Mouse (Mus musculus) kidney, embryonic 15.5 days (tissue): ENCODE results near the gene Gm10719. TPM values are rescaled to one million over a fixed set of nuclear protein-coding genes. Genes with fewer than 3 reads are reported as not detected.
"Not testable (repeated sequence)": the region's sequence is repeated elsewhere in the genome, so short reads cannot be mapped to it uniquely, and the experiment has no call there.

Experiments
- ATAC-seq: fragments of 200-750 bp; cut with Nextera tagmentation; replicated peaks from 2 replicates; pipeline ENCODE4 v1.8.0; 2017; ENCODE audit warnings: moderate TSS enrichment; ENCODE audit not compliant: low FRiP score
- H3K27ac ChIP-seq: fragments of 300-500 bp; sonication (generic); 2 replicates; pipeline ENCODE4 v1.5.1; 2015; ENCODE audit warnings: mild to moderate bottlenecking, inconsistent platforms
- H3K27me3 ChIP-seq: fragments of 300-500 bp; sonication (generic); 2 replicates; pipeline ENCODE4 v1.6.1; 2015; ENCODE audit warnings: inconsistent platforms
- H3K36me3 ChIP-seq: fragments of 300-500 bp; sonication (generic); 2 replicates; pipeline ENCODE4 v1.6.1; 2015; ENCODE audit warnings: inconsistent platforms
- H3K4me1 ChIP-seq: fragments of 300-500 bp; sonication (generic); 2 replicates; pipeline ENCODE4 v1.6.1; 2015; ENCODE audit warnings: inconsistent platforms
- H3K4me2 ChIP-seq: fragments of 300-500 bp; sonication (generic); 2 replicates; pipeline ENCODE4 v1.6.1; 2015; ENCODE audit warnings: moderate library complexity, mild to moderate bottlenecking, inconsistent platforms
- H3K4me3 ChIP-seq: fragments of 300-500 bp; sonication (generic); replicated peaks from 2 replicates; pipeline ENCODE4 v1.5.1; 2015; ENCODE audit warnings: mild to moderate bottlenecking, inconsistent platforms
- H3K9ac ChIP-seq: fragments of 300-500 bp; sonication (generic); 2 replicates; pipeline ENCODE4 v1.6.1; 2015; ENCODE audit warnings: mild to moderate bottlenecking, inconsistent platforms
- H3K9me3 ChIP-seq: fragments of 300-500 bp; sonication (generic); replicated peaks from 2 replicates; pipeline ENCODE4 v1.6.1; 2016; ENCODE audit warnings: inconsistent platforms
- whole genome bisulfite sequencing: fragments of 180-500 bp; shearing (Covaris S2); methylation state at CpG from one replicate; pipeline ENCODE4 v1.1.7; 2015; ENCODE audit warnings: mixed read lengths; 5-methylcytosine and 5-hydroxymethylcytosine counted together
- polyA plus RNA-seq: library from polyadenylated mRNA; unstranded; fragments of >200 nt; fragmentation: Nextera tagmentation; extraction: Ambion mirVana; gene quantifications from 2 replicates; pipeline ENCODE4 v1.2.1, GENCODE M21; 2015

The Gm10719 gene
- polyA plus RNA-seq, 1 experiment from 2014 or later, result not detected

DNA sequence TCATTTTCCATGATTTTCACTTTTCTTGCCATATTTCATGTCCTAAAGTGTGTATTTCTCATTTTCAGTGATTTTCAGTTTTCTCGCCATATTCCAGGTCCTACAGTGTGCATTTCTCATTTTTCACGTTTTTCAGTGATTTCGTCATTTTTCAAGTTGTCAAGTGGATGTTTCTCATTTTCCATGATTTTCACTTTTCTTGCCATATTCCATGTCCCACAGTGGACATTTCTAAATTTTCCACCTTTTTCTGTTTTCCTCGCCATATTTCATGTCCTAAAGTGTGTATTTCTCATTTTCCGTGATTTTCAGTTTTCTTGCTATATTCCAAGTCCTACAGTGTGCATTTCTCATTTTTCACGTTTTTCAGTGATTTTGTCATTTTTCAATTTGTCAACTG lies 1.3 kb upstream of the Gm10719 start:
- H3K9ac ChIP-seq, H3K27me3 ChIP-seq, ATAC-seq, H3K27ac ChIP-seq, H3K4me2 ChIP-seq, H3K4me1 ChIP-seq, H3K9me3 ChIP-seq, H3K4me3 ChIP-seq, H3K36me3 ChIP-seq: not testable (repeated sequence)
- WGBS, result 81% methylated on average over 6 of the region's 6 CpGs

DNA sequence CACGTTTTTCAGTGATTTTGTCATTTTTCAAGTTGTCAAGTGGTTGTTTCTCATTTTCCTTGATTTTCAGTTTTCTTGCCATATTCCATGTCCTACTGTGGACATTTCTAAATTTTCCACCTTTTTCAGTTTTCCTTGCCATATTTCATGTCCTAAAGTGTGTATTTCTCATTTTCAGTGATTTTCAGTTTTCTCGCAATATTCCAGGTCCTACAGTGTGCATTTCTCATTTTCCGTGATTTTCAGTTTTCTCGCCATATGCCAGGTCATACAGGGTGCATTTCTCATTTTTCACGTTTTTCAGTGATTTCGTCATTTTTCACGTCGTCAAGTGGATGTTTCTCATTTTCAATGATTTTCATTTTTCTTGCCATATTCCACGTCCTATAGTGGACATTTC lies 1.7 kb downstream of the Gm10719 start:
- H3K9me3 ChIP-seq, H3K27me3 ChIP-seq, ATAC-seq, H3K36me3 ChIP-seq, H3K9ac ChIP-seq, H3K4me1 ChIP-seq, H3K4me3 ChIP-seq, H3K4me2 ChIP-seq, H3K27ac ChIP-seq: not testable (repeated sequence)
- 64% methylated on average over 9 of the region's 9 CpGs for WGBS

DNA sequence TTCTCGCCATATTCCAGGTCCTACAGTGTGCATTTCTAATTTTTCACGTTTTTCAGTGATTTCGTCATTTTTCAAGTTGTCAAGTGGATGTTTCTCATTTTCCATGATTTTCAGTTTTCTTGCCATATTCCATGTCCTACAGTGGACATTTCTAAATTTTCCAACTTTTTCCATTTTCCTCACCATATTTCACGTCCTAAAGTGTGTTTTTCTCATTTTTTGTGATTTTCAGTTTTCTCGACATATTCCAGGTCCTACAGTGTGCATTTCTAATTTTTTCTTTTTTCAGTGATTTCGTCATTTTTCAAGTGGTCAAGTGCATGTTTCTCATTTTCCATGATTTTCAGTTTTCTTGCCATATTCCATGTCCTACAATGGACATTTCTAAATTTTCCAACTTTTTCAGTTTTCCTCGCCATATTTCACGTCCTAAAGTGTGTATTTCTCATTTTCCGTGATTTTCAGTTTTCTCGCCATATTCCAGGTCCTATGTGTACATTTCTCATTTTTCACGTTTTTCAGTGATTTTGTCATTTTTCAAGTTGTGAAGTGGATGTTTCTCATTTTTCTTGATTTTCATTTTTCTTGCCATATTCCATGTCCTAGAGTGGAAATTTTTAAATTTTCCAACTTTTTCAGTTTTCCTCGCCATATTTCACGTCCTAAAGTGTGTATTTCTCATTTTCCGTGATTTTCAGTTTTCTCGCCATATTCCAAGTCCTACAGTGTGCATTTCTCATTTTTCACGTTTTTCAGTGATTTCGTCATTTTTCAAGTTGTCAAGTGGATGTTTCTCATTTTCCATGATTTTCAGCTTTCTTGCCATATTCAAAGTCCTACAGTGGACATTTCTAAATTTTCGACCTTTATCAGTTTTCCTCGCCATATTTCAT lies 2.9 kb downstream of the Gm10719 start:
- not testable (repeated sequence) for H3K36me3 ChIP-seq, H3K9ac ChIP-seq, H3K27ac ChIP-seq, H3K4me2 ChIP-seq, H3K27me3 ChIP-seq, H3K9me3 ChIP-seq, H3K4me3 ChIP-seq, H3K4me1 ChIP-seq
- peak; percentile 65 for ATAC-seq
- WGBS, result 75% methylated on average over 17 of the region's 19 CpGs

DNA sequence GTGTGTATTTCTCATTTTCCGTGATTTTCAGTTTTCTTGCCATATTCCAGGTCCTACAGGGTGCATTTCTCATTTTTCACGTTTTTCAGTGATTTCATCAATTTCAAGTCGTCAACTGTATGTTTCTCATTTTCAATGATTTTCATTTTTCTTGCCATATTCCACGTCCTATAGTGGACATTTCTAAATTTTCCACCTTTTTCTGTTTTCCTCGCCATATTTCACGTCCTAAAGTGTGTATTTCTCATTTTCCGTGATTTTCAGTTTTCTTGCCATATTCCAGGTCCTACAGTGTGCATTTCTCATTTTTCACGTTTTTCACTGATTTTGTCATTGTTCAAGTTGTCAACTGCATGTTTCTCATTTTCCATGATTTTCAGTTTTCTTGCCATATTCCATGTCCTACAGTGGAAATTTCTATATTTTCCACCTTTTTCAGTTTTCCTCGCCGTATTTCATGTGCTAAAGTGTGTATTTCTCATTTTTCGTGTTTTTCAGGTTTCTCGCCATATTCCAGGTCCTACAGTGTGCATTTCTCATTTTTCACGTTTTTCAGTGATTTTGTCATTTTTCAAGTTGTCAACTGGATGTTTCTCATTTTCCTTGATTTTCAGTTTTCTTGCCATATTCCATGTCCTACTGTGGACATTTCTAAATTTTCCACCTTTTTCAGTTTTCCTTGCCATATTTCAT lies 5.3 kb downstream of the Gm10719 start:
- not testable (repeated sequence) for H3K9me3 ChIP-seq, H3K27ac ChIP-seq, H3K27me3 ChIP-seq, H3K4me2 ChIP-seq, ATAC-seq, H3K36me3 ChIP-seq, H3K9ac ChIP-seq, H3K4me1 ChIP-seq, H3K4me3 ChIP-seq
- WGBS, result 76% methylated on average over 11 of the region's 13 CpGs

DNA sequence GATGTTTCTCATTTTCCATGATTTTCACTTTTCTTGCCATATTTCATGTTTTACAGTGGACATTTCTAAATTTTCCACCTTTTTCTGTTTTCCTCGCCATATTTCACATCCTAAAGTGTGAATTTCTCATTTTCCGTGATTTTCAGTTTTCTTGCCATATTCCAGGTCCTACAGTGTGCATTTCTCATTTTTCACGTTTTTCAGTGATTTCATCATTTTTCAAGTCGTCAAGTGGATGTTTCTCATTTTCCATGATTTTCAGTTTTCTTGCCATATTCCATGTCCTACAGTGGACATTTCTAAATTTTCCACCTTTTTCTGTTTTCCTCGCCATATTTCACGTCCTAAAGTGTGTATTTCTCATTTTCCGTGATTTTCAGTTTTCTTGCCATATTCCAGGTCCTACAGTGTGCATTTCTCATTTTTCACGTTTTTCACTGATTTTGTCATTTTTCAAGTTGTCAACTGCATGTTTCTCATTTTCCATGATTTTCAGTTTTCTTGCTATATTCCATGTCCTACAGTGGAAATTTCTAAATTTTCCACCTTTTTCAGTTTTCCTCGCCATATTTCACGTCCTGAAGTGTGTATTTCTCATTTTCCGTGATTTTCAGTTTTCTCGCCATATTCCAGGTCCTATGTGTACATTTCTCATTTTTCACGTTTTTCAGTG lies 6.2 kb downstream of the Gm10719 start, which contains the start of gene Gm10718:
TSS of gene Gm10718 (plus strand) at position 236 of the 673 bp plus-strand sequence.
- not testable (repeated sequence) for H3K9me3 ChIP-seq, H3K4me3 ChIP-seq, H3K4me2 ChIP-seq, H3K4me1 ChIP-seq, H3K27ac ChIP-seq, ATAC-seq, H3K27me3 ChIP-seq, H3K9ac ChIP-seq, H3K36me3 ChIP-seq
- 74% methylated on average over 12 of the region's 13 CpGs for WGBS

DNA sequence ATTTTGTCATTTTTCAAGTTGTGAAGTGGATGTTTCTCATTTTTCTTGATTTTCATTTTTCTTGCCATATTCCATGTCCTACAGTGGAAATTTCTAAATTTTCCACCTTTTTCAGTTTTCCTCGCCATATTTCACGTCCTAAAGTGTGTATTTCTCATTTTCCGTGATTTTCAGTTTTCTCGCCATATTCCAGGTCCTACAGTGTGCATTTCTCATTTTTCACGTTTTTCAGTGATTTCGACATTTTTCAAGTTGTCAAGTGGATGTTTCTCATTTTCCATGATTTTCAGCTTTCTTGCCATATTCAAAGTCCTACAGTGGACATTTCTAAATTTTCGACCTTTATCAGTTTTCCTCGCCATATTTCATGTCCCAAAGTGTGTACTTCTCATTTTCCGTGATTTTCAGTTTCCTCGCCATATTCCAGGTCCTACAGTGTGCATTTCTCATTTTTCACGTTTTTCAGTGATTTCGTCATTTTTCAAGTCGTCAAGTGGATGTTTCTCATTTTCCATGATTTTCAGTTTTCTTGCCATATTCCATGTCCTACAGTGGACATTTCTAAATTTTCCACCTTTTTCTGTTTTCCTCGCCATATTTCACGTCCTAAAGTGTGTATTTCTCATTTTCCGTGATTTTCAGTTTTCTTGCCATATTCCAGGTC lies 6.9 kb downstream of the Gm10719 start:
- H3K27me3 ChIP-seq, H3K4me1 ChIP-seq, H3K9ac ChIP-seq, ATAC-seq, H3K9me3 ChIP-seq, H3K4me2 ChIP-seq, H3K36me3 ChIP-seq, H3K4me3 ChIP-seq, H3K27ac ChIP-seq: not testable (repeated sequence)
- 77% methylated on average over 16 of the region's 16 CpGs for WGBS

DNA sequence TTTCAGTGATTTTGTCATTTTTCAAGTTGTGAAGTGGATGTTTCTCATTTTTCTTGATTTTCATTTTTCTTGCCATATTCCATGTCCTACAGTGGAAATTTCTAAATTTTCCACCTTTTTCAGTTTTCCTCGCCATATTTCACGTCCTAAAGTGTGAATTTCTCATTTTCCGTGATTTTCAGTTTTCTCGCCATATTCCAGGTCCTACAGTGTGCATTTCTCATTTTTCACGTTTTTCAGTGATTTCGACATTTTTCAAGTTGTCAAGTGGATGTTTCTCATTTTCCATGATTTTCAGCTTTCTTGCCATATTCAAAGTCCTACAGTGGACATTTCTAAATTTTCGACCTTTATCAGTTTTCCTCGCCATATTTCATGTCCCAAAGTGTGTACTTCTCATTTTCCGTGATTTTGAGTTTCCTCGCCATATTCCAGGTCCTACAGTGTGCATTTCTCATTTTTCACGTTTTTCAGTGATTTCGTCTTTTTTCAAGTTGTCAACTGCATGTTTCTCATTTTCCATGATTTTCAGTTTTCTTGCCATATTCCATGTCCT lies 7.8 kb downstream of the Gm10719 start, which contains the start of gene Gm10717:
TSS of gene Gm10717 (plus strand) at position 506 of the 556 bp plus-strand sequence.
- not testable (repeated sequence) for H3K36me3 ChIP-seq, H3K9me3 ChIP-seq, H3K27ac ChIP-seq, H3K4me2 ChIP-seq, ATAC-seq, H3K9ac ChIP-seq, H3K27me3 ChIP-seq, H3K4me1 ChIP-seq, H3K4me3 ChIP-seq
- 72% methylated on average over 12 of the region's 12 CpGs for WGBS

DNA sequence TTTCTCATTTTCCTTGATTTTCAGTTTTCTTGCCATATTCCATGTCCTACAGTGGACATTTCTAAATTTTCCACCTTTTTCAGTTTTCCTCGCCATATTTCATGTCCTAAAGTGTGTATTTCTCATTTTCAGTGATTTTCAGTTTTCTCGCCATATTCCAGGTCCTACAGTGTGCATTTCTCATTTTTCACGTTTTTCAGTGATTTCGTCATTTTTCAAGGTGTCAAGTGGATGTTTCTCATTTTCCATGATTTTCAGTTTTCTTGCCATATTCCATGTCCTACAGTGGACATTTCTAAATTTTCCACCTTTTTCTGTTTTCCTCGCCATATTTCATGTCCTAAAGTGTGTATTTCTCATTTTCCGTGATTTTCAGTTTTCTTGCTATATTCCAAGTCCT lies 8.4 kb downstream of the Gm10719 start:
- not testable (repeated sequence) for H3K27ac ChIP-seq, H3K4me3 ChIP-seq, ATAC-seq, H3K9ac ChIP-seq, H3K27me3 ChIP-seq, H3K36me3 ChIP-seq, H3K4me1 ChIP-seq, H3K4me2 ChIP-seq, H3K9me3 ChIP-seq
- WGBS, result 66% methylated on average over 6 of the region's 6 CpGs

DNA sequence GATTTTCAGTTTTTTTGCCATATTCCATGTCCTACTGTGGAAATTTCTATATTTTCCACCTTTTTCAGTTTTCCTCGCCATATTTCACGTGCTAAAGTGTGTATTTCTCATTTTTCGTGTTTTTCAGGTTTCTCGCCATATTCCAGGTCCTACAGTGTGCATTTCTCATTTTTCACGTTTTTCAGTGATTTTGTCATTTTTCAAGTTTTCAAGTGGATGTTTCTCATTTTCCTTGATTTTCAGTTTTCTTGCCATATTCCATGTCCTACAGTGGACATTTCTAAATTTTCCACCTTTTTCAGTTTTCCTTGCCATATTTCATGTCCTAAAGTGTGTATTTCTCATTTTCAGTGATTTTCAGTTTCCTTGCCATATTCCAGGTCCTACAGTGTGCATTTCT lies 8.9 kb downstream of the Gm10719 start:
- not testable (repeated sequence) for H3K36me3 ChIP-seq, H3K4me3 ChIP-seq, H3K4me2 ChIP-seq, H3K9me3 ChIP-seq, H3K9ac ChIP-seq, H3K27ac ChIP-seq, H3K4me1 ChIP-seq, ATAC-seq, H3K27me3 ChIP-seq
- 74% methylated on average over 5 of the region's 5 CpGs for WGBS

DNA sequence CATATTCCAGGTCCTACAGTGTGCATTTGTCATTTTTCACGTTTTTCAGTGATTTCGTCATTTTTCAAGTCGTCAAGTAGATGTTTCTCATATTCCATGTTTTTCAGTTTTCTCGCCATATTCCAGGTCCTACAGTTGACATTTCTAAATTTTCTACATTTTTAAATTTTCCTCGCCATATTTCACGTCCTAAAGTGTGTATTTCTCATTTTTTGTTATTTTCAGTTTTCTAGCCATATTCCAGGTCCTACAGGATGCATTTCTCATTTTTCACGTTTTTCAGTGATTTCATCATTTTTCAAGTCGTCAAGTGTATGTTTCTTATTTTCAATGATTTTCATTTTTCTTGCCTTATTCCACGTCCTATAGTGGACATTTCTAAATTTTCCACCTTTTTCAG lies 9.5 kb downstream of the Gm10719 start:
- not testable (repeated sequence) for H3K27ac ChIP-seq, H3K27me3 ChIP-seq, H3K4me1 ChIP-seq, H3K4me2 ChIP-seq, ATAC-seq, H3K36me3 ChIP-seq, H3K9me3 ChIP-seq, H3K4me3 ChIP-seq, H3K9ac ChIP-seq
- WGBS, result 64% methylated on average over 9 of the region's 9 CpGs

DNA sequence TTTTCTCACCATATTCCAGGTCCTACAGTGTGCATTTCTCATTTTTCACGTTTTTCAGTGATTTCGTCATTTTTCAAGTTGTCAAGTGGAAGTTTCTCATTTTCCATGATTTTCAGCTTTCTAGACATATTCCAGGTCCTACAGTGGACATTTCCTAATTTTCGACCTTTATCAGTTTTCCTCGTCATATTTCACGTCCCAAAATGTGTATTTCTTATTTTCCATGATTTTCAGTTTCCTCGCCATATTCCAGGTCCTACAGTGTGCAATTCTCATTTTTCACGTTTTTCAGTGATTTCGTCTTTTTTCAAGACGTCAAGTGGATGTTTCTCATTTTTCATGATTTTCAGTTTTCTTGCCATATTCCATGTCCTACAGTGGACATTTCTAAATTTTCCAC lies 10.0 kb downstream of the Gm10719 start:
- not testable (repeated sequence) for H3K4me1 ChIP-seq, H3K27me3 ChIP-seq, H3K9me3 ChIP-seq, H3K4me3 ChIP-seq, H3K4me2 ChIP-seq, H3K36me3 ChIP-seq, H3K27ac ChIP-seq, ATAC-seq, H3K9ac ChIP-seq
- WGBS, result 71% methylated on average over 9 of the region's 9 CpGs
